Comparison of ENCODE assay signal across 7 mouse cellular contexts in genomic region chr13:89779208-89779911, GRCm38 (mm10). TPM values are rescaled to one million over a fixed set of nuclear protein-coding genes. Genes with fewer than 3 reads are reported as not detected.
DNase-seq lines count a peak whose midpoint lies in the region; TF ChIP-seq lines count a peak whose summit lies in the region.

No protein-coding gene starts in this region.

- H3K4me2 ChIP-seq in CH12.LX (ENCODE audit: insufficient read depth, low read depth, poor library complexity, severe bottlenecking): peak overlapping the region; percentile 32; the same call in 1 of the 2 replicates

- in situ Hi-C loops in CH12.LX (cut with MboI; ENCODE audit: low pct_ligation_motif_present, low pct_unique_long_range_greater_than_20kb, low sequenced_read_pairs): loop anchor here (25.0 kb wide), 1 partner anchor 283 kb away; no protein-coding TSS in a partner anchor

- intact Hi-C loops in gastrocnemius, postnatal 14 days (cut with DNase I; ENCODE audit: low total_unique reads): loop anchor here (5.0 kb wide), 2 partner anchors 1058 to 1108 kb away; no protein-coding TSS in a partner anchor

- peak; percentile 48 for DNase-seq in CH12.LX (ENCODE audit: extremely low read depth)
- peak; percentile 81 for DNase-seq in NIH3T3 (ENCODE audit: low read depth)
- peak; percentile 81 to 89 for DNase-seq in cerebellum, postnatal 14 days
- peak; percentile 53 for DNase-seq in gastrocnemius, postnatal 14 days
- peak; percentile 49 to 84 for DNase-seq in kidney, postnatal 36 days
- DNase-seq in lung, adult 2 months: peak; percentile 36
- peak; percentile 73 to 82 for DNase-seq in right cerebral cortex, adult 2 months (ENCODE audit: low spot score in 2 of 2)

- H3K79me2 ChIP-seq in CH12.LX (replicated peaks; ENCODE audit: control insufficient read depth, extremely low read depth, insufficient read depth, poor library complexity, severe bottlenecking): no peaks in the 10 kb centered on the region

- TF ChIP-seq POLR2A in CH12.LX (IDR thresholded peaks at IDR 0.05; ENCODE audit: low read depth, low read length): no peak
- TF ChIP-seq POLR2A in lung, adult 2 months (IDR thresholded peaks at IDR 0.05; ENCODE audit: borderline replicate concordance, extremely low read depth, low read depth, low read length): no peak

- H3K36me3 ChIP-seq in CH12.LX (replicated peaks in 1 of 2; ENCODE audit: control insufficient read depth in 1 of 2, insufficient read depth in 1 of 2, low read length in 1 of 2): no peaks in the 10 kb centered on the region

- H3K4me1 ChIP-seq in CH12.LX (ENCODE audit: control insufficient read depth in 1 of 2, insufficient read depth in 2 of 2): peaks cover 0 to 5% of the 10 kb centered on the region in 2 experiments; a peak in 1 of 4 replicates
- no peaks in the 10 kb centered on the region; the same call in 1 of the 2 replicates for H3K4me1 ChIP-seq in lung, adult 2 months (ENCODE audit: control insufficient read depth, insufficient read depth, low read length)

- H3K9me3 ChIP-seq in CH12.LX (replicated peaks; ENCODE audit: low read length): no peaks in the 10 kb centered on the region

- WGBS in lung, adult 2 months: 57% methylated on average over 7 of the region's 7 CpGs

- TF ChIP-seq EP300 in CH12.LX (IDR thresholded peaks at IDR 0.05; ENCODE audit: low read length): no peak

- dilution Hi-C loops in CH12.LX (cut with MboI; ENCODE audit: extremely low pct_ligation_motif_present, extremely low pct_unique_long_range_greater_than_20kb, low sequenced_read_pairs): no loop called here

- no peak overlapping the region for H3K9ac ChIP-seq in CH12.LX (ENCODE audit: insufficient read depth, low read depth)

- TF ChIP-seq CTCF in CH12.LX (conservative IDR thresholded peaks at IDR 0.05 in 1 of 2, IDR thresholded peaks at IDR 0.05 in 1 of 2; ENCODE audit: low read depth in 2 of 2, low read length in 2 of 2): peak; percentile 26 to 70; a peak in 3 of 4 replicates
- no peak for TF ChIP-seq CTCF in lung, adult 2 months (IDR thresholded peaks at IDR 0.05; ENCODE audit: insufficient read depth, low read length)

- peak; percentile 55 for TF ChIP-seq RAD21 in CH12.LX (IDR thresholded peaks at IDR 0.05; ENCODE audit: low read depth, low read length)

- no peak overlapping the region for H3K4me3 ChIP-seq in CH12.LX (replicated peaks in 1 of 3; ENCODE audit: low read depth in 2 of 3, low read length in 2 of 3, poor library complexity in 1 of 3)
- H3K4me3 ChIP-seq in lung, adult 2 months (replicated peaks; ENCODE audit: extremely low read depth, low read depth, low read length): no peak overlapping the region

- no peaks in the 10 kb centered on the region for H3K27me3 ChIP-seq in CH12.LX (replicated peaks)

- no peak overlapping the region for H3K27ac ChIP-seq in CH12.LX (ENCODE audit: insufficient read depth, low read depth)

TF ChIP-seq in CH12.LX, 34 proteins besides CTCF, POLR2A, EP300 and RAD21:
- TF ChIP-seq USF1 (IDR thresholded peaks at IDR 0.05; ENCODE audit: low read depth, low read length) (no peak), JUN (IDR thresholded peaks at IDR 0.05; ENCODE audit: insufficient read depth, low read depth, low read length) (no peak), ZNF384 (IDR thresholded peaks at IDR 0.05; ENCODE audit: low read depth, low read length) (no peak; the same call in 1 of the 2 replicates), SMC3 (IDR thresholded peaks at IDR 0.05; ENCODE audit: low read depth, low read length) (peak; percentile 64)
TF ChIP-seq in CH12.LX: peak in this region for 1.

RNA-seq across cellular contexts. Expression of gene Vcan, which starts 37.1 kb away (rescaled TPM):
- total RNA-seq in CH12.LX (2012; rRNA removed) (0.04 and 0.17 TPM in 2 replicates), CH12.LX (2014; rRNA removed) (0.07 and 0.12 TPM in 2 replicates)
- 0.23 and 0.63 TPM in 2 replicates for polyA plus RNA-seq in CH12.LX (2012; ENCODE audit: insufficient read length, low read depth)
- total RNA-seq in gastrocnemius, postnatal 14 days (2021): 10 to 100 TPM; 19.3 to 27.2 TPM
- polyA plus RNA-seq in lung, adult 2 months (2012; rRNA removed): 2.1 and 2.9 TPM in 2 replicates

Comparison
In these comparisons a context has a peak if more than half of its experiments do, and no peak if none do; other contexts are left out.
1. RNA of gene Vcan, which starts 37.1 kb away (total RNA-seq): 19.3 to 27.2 TPM in gastrocnemius, postnatal 14 days; 0.04 to 0.17 TPM in CH12.LX; every median in the first group is over 10 times any median in the second.
2. Peak in every context shown above with its lines, with median percentiles within 50 percentile points of each other: DNase-seq.